8 mouse cellular contexts compared by ENCODE assay signal in the genomic region with DNA sequence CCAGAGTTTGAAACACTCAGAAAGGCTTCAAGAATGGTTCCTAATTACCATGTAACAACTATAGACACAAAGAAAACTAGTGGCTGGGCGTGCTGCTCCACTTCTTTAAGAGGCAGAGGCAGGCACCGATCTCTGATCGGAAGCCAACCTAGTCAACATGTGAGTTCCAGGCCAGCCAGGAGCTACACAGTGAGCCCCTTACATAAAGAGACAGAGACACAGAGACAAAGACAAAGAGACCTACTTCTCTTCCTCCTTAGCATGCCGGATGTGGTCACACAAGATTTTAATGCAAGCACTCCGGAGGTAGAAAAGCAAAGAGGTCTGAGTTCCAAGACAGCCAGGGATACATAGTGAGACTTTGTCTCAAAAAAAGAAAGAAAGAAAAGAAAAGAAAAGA. TPM values are rescaled to one million over a fixed set of nuclear protein-coding genes. Genes with fewer than 3 reads are reported as not detected.
DNase-seq lines count a peak whose midpoint lies in the region; ATAC-seq and TF ChIP-seq lines count a peak whose summit lies in the region.

No protein-coding gene starts in this region.

- H3K4me2 ChIP-seq in embryonic facial prominence, embryonic 11.5 days (ENCODE audit: low read depth, low read length): peak overlapping the region; percentile 16
- peak overlapping the region; percentile 63 for H3K4me2 ChIP-seq in limb, embryonic 12.5 days

- ATAC-seq in embryonic facial prominence, embryonic 11.5 days (replicated peaks; ENCODE audit: insufficient number of reproducible peaks, low FRiP score, low TSS enrichment, low read depth): no peak
- ATAC-seq in limb, embryonic 12.5 days (ENCODE audit: insufficient number of reproducible peaks, insufficient read depth, low FRiP score, low TSS enrichment, low read depth): no peak

- H3K4me3 ChIP-seq in embryonic facial prominence, embryonic 11.5 days (ENCODE audit: low read depth, low read length): 0 out of 2 replicates have a peak overlapping the region, but pooled peaks have one; percentile 15
- peak overlapping the region; percentile 22 for H3K4me3 ChIP-seq in limb, embryonic 12.5 days (replicated peaks)
- H3K4me3 ChIP-seq in small intestine, adult 2 months (ENCODE audit: low read depth, low read length): peak overlapping the region; percentile 50

- no peaks in the 10 kb centered on the region for H3K9me3 ChIP-seq in embryonic facial prominence, embryonic 11.5 days (replicated peaks; ENCODE audit: control insufficient read depth, low read length)
- H3K9me3 ChIP-seq in limb, embryonic 12.5 days: no peaks in the 10 kb centered on the region

- no peak overlapping the region for H3K9ac ChIP-seq in embryonic facial prominence, embryonic 11.5 days (replicated peaks; ENCODE audit: low read length)
- no peak overlapping the region for H3K9ac ChIP-seq in limb, embryonic 12.5 days (replicated peaks)

- peak; percentile 36 to 41 for DNase-seq in spleen, postnatal 36 days (ENCODE audit: low spot score in 2 of 2)
- DNase-seq in spleen, adult 12 weeks (ENCODE audit: low spot score): no peak
- DNase-seq in embryonic facial prominence, embryonic 11.5 days (ENCODE audit: low spot score): peak; percentile 10
- DNase-seq in gastrocnemius, postnatal 10 days: no peak
- no peak for DNase-seq in right cerebral cortex, postnatal 10 days (ENCODE audit: low spot score in 2 of 2)
- DNase-seq in frontal cortex, adult 2 months (ENCODE audit: extremely low spot score in 1 of 2, low spot score in 1 of 2): no peak

- no peaks in the 10 kb centered on the region for H3K27me3 ChIP-seq in embryonic facial prominence, embryonic 11.5 days (ENCODE audit: control insufficient read depth, insufficient read depth, low read length)
- H3K27me3 ChIP-seq in limb, embryonic 12.5 days: peaks cover 23% of the 10 kb centered on the region
- no peaks in the 10 kb centered on the region for H3K27me3 ChIP-seq in small intestine, adult 2 months (ENCODE audit: control insufficient read depth, insufficient read depth, low read length)

- no peak for TF ChIP-seq CTCF in small intestine, adult 2 months (IDR thresholded peaks at IDR 0.05; ENCODE audit: extremely low read depth, insufficient read length, insufficient replicate concordance, low read depth, low read length)

- 29% methylated on average over 5 of the region's 5 CpGs for WGBS in embryonic facial prominence, embryonic 11.5 days
- WGBS in limb, embryonic 12.5 days: 32% methylated on average over 5 of the region's 5 CpGs
- WGBS in small intestine, adult 2 months: 18% methylated on average over 5 of the region's 5 CpGs

- H3K4me1 ChIP-seq in embryonic facial prominence, embryonic 11.5 days (ENCODE audit: control insufficient read depth, insufficient read depth, low read length): no peaks in the 10 kb centered on the region
- no peaks in the 10 kb centered on the region for H3K4me1 ChIP-seq in limb, embryonic 12.5 days (replicated peaks)
- peaks cover 7% of the 10 kb centered on the region for H3K4me1 ChIP-seq in small intestine, adult 2 months (ENCODE audit: control insufficient read depth, insufficient read depth, insufficient read length, low read length)

- H3K27ac ChIP-seq in embryonic facial prominence, embryonic 11.5 days (replicated peaks; ENCODE audit: low read depth, low read length): no peak overlapping the region
- no peak overlapping the region for H3K27ac ChIP-seq in limb, embryonic 12.5 days
- no peak overlapping the region for H3K27ac ChIP-seq in small intestine, adult 2 months (ENCODE audit: insufficient read depth, low read depth, low read length)

- no peak for TF ChIP-seq POLR2A in small intestine, adult 2 months (IDR thresholded peaks at IDR 0.05; ENCODE audit: low read depth, low read length)

- H3K36me3 ChIP-seq in embryonic facial prominence, embryonic 11.5 days (replicated peaks; ENCODE audit: control insufficient read depth, insufficient read depth, low read depth, low read length): no peaks in the 10 kb centered on the region
- peaks cover 8% of the 10 kb centered on the region; the same call in 1 of the 2 replicates for H3K36me3 ChIP-seq in limb, embryonic 12.5 days
- H3K36me3 ChIP-seq in small intestine, adult 2 months (ENCODE audit: control insufficient read depth, insufficient read depth, low read length): peaks cover 8% of the 10 kb centered on the region; the same call in 1 of the 2 replicates

RNA-seq across cellular contexts. Expression of gene Pdha1, which starts 2.1 kb away (rescaled TPM):
- 102 and 106 TPM in 2 replicates for polyA plus RNA-seq in embryonic facial prominence, embryonic 11.5 days (2014; fragmentation: Nextera tagmentation; extraction: Ambion mirVana)
- 81.1 and 84.3 TPM in 2 replicates for polyA plus RNA-seq in limb, embryonic 12.5 days (2016; fragmentation: Nextera tagmentation; extraction: Ambion mirVana)
- 15.9 and 22.0 TPM in 2 replicates for polyA plus RNA-seq in small intestine, adult 2 months (2012; rRNA removed)
- 100 to 1,000 TPM; 310 to 381 TPM for total RNA-seq in gastrocnemius, postnatal 10 days (2021)
- polyA plus RNA-seq in frontal cortex, adult 2 months (2012; rRNA removed): 156 and 179 TPM in 2 replicates

Comparison
In these comparisons a context has a peak if more than half of its experiments do, and no peak if none do; other contexts are left out.
1. DNase-seq: peak in spleen, postnatal 36 days (2 of 2) and embryonic facial prominence, embryonic 11.5 days (single experiment); none in spleen, adult 12 weeks (single experiment), gastrocnemius, postnatal 10 days (single experiment), right cerebral cortex, postnatal 10 days (0 of 2) and frontal cortex, adult 2 months (0 of 2).
2. Peak in every context shown above with its lines, with median percentiles within 50 percentile points of each other: H3K4me3 ChIP-seq.